Mouse (Mus musculus): ENCODE measurements at regions not wholly inside any gene's neighbourhood (a gene's known extent, or its start where the extent isn't known, plus 50 kb on each side); places are given as distances from the start of the nearest gene placed in this dataset.

DNA sequence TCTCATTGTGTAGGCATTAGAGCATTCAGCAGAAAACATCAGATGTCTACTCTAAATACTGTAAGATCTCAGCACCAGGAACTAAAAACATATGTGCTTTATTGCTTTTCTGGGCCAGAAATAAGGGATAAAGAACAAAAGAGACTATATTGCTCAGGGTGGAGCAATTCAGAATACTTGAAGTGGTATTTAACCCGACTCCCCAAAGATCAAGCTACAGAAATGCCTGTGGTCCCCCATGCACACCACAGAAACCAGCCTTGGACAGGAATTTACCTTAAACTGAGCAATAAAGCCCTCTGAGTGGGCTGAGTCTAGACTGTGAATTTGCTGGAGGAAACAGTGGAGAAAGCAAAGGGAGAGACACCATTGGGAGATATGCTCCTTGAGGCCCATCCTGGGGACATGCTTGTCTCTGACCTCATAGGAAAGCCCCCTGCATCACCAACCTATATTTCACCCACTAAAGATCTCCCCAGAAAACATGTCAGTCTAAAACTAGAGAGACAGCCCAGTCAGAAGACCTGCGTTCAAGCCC lies 197.3 kb upstream of the 4930412O13Rik start:
- ATAC-seq (ENCODE audit: low TSS enrichment) = no peak

GRCm38 (mm10) chr2:9688176-9688575 lies 192.9 kb upstream of the 4930412O13Rik start:
- no peak for ATAC-seq (ENCODE audit: low TSS enrichment)

- ATAC-seq (ENCODE audit: low TSS enrichment) = no peak
Observed at GRCm38 (mm10) chr2:9689518-9689917, 191.5 kb upstream of the 4930412O13Rik start.

- ATAC-seq (ENCODE audit: low TSS enrichment) = no peak
Observed at GRCm38 (mm10) chr2:9691506-9691905, 189.5 kb upstream of the 4930412O13Rik start.

GRCm38 (mm10) chr2:9691906-9692305 lies 189.1 kb upstream of the 4930412O13Rik start:
- no peak for ATAC-seq (ENCODE audit: low TSS enrichment)

GRCm38 (mm10) chr2:9693351-9693750 lies 187.7 kb upstream of the 4930412O13Rik start:
- ATAC-seq (ENCODE audit: low TSS enrichment) = no peak

GRCm38 (mm10) chr2:9694178-9694577 lies 186.9 kb upstream of the 4930412O13Rik start:
- no peak for ATAC-seq (ENCODE audit: low TSS enrichment)

DNA sequence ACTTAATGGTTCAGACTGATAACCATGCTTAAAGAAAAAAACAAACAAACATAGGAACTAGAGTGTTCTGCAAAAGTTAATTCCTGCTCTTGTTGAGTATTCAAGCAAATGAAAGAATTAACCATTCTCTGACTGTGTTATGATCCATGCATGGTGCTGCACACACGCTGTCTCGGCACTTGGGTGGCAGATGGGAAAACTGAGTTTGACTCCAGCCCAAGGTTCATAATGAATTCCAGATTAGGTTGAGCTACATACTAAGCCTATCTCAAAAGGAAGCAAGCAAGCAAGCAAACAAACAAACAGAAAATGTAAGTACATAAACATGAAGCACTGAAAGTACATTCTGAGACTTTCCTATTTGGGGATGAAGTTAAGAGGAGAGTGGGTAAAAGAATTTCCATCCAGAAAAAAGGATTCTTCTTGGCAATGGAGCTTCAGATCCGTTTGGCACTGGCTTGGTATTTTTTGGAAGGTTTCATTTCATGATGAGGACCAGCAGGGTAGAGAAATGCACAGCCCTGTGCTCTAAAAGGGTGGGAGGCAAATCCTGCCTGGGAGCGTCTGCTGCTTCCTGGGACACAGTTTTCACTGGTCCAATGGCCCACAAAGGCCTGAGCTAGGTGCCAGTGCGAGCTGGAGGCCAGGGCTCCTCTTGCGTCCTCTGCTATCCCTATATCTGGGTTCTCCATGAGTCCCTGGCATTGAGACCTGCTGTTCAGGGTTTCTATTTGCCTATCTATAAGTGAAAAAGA lies 183.3 kb upstream of the 4930412O13Rik start:
- ATAC-seq (ENCODE audit: low TSS enrichment) = no peak

GRCm38 (mm10) chr2:9704266-9704665 lies 176.8 kb upstream of the 4930412O13Rik start:
- no peak for ATAC-seq (ENCODE audit: low TSS enrichment)

DNA sequence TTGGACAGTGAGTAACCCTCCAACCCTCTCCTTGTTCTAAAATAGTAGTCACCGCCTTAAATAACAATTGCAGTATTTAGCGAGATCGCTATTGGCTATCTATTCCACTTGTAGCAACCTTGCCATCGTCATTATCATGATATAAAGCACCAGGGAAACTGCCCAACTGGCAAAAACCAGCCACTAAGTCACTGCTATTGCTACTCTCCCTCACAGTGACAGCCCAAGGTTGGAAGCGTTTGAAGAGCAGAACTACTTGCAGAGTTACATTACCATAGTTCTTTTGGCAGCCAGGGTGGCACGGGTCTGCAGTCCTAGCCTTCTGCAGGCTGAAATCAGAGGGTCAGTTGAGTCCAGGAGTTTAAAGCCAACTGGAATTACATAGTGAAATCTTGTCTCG lies 171.6 kb upstream of the 4930412O13Rik start:
- no peak for ATAC-seq (ENCODE audit: low TSS enrichment)

- no peak for ATAC-seq (ENCODE audit: low TSS enrichment)
Observed at GRCm38 (mm10) chr2:9717904-9718303, 163.1 kb upstream of the 4930412O13Rik start.

- ATAC-seq (ENCODE audit: low TSS enrichment) = no peak
Observed at GRCm38 (mm10) chr2:9733243-9733642, 147.8 kb upstream of the 4930412O13Rik start.

DNA sequence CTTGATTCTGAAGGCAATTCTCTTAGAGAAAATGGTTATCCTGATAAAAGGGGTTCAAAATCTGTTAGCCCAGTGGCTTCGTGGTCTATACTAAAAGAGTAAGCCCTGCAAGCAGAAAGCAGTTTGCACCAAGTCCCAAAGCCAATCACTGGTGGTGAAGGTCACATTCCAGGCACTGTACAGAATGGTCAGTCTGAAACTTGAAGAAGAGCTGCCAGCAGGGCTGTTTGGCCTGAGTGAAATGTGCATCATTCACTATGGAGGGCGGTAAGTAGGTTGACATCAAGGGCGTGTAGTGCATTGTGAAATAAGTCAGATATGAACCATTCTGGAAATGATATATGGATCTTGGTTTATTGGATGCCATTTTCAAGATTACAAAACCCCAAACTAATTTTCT lies 136.9 kb upstream of the 4930412O13Rik start:
- ATAC-seq (ENCODE audit: low TSS enrichment) = no peak

DNA sequence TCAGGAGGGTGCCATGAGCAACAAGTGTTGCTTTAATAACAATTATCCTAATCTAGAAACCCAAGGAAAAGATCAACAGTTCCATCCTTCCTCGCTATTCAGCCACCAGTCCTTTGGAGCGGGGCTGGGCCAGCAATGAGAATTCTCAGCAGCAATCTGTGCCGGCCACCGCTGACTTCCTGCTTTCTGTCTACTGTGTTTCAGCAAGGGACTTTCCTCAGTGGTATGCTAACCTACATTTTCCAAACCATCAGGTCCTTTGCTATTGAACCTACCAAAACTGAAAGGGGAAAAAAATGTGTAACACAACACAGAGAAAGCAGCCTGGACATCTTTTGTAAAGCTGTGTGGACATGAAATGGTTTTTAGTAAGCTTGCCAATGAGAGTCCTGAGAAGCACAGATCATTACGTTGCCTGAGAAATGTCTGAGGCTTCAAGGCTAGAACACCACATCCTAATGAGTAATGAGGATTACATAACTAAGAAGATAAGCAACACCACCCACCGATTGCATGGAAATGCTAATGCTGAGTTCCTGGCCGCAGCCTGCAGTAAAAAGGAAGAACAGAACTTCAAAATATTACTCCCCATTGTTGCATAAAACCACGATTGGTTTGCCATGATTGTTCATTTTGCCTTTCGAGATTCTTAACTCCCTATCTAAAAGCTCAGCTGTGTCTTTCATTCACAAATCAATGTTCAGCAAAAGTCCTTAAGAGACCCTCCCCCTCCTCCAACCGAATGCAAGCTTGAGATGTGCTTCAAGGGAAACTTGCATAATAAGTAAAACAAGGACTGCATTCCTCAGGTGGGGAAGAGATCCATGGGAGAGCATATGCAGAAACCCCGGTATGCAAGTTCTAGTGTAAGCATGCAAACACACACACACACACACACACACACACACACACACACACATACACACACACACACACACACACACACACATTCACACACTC lies 130.9 kb upstream of the 4930412O13Rik start:
- no peak for ATAC-seq (ENCODE audit: low TSS enrichment)

DNA sequence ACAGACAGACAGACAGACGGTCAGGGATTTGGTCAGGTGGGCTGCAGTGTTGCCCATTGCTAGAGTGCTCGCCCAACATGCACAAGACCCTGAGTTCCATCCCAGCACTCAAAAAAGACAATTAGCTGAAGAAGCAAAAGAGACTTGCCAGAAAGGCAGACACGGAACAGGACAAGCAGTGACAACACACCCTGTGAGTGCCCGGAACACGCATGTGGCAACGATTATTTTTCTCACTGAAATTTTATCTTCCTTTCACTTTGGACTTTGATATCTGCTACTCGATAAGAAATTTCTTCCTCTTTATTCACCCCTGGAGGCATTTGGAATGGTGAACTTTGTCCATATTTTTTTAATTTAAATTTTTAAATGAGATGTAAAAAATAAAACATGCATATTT lies 127.4 kb upstream of the 4930412O13Rik start:
- ATAC-seq (ENCODE audit: low TSS enrichment) = no peak

DNA sequence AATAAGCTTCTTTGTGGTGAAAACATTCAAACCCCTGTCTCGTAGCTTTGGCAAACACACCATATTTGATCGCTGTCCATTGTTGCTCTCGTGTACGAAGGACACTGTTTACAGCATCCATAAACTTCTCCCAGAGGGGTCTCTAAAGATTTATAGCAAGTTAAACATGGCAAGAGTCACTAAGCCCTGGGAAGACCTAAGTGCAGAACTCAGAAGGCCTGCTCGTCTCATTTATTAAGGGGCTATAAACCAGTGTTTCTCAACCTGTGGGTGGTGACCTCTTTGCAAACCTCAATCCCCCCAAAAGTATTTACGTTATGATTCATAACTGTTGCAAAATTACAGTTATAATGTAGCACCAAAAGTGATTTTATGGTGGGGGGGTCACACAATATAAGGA lies 126.9 kb upstream of the 4930412O13Rik start:
- no peak for ATAC-seq (ENCODE audit: low TSS enrichment)

GRCm38 (mm10) chr2:9757770-9758420 lies 123.2 kb upstream of the 4930412O13Rik start:
- no peak for ATAC-seq (ENCODE audit: low TSS enrichment)

DNA sequence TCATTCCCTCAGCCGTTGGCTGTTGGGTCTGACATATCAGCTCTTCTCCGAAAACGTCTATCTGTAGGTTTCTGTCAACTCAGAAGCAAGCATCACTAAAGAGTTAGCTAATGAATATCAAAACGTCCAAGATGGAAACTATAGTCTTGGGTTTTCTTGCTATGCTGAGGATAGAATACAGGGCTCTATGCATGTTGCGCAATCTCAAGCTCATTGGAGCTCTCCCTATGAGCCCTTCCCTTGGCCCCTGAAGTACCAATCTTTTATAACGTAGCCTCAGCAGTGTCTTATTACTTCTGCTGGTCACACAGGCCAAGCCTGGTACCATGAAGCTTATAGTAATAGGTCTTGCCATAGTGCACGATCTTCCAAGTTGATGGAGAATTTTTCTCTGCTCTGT lies 122.1 kb upstream of the 4930412O13Rik start:
- ATAC-seq (ENCODE audit: low TSS enrichment) = no peak

DNA sequence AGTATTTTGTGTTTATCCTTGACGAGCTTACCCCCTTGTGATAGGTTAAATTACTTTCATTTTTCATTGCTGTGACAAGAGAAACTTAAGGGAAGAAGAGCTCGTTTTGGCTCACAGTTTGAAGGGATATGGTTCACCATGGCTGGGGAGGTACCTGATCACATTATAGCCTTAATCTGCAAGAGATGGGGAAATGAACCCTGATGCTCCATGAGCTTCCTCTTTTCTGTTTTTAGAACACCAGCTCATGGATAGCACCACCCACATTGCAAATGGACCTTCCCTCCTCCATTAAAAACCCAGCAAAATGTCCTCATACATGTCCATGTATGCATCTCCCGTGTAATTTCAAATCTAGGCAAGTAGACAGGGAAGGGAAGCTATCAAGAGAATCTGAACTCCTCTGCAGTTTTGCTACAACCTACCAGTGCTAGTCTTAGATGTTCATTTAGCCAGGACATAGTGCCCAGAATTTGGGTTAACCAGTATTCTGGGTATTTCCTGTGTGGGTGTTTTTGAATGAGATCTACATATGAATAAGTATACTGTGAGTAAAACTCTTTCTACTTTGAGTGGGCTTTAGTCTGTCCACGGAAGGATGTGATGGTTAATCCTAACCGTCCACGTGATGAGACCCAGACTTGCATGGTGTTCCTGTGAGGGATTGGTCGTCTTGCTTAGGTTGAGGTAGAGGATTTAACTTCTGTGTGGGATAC lies 121.5 kb upstream of the 4930412O13Rik start:
- no peak for ATAC-seq (ENCODE audit: low TSS enrichment)

DNA sequence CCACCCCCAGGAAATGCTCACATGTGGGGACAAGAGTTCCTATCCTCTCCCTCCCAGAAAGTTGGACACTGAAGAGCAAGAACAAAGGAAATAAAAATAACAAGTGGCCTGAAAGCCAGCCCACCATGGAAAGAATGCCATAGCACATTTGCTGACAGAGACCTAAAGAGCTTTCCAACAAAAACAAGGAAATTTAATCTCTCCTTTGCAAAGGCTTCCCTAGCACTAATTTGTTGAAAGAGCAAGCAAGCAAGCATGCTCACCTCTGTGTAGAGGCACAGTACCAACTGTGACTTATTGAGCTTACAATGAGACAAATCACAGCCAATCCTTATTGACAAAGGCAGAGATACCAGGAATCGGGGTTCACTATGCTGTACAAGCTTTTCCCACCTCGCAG lies 100.9 kb upstream of the 4930412O13Rik start:
- no peak for ATAC-seq (ENCODE audit: low TSS enrichment)

GRCm38 (mm10) chr2:9782698-9783097 lies 98.4 kb upstream of the 4930412O13Rik start:
- ATAC-seq (ENCODE audit: low TSS enrichment) = no peak
